In genomic region chr11:68344221-68344620, GRCm38 (mm10) we compare ENCODE assay signal across 17 mouse cellular contexts. TPM values are rescaled to one million over a fixed set of nuclear protein-coding genes. Genes with fewer than 3 reads are reported as not detected.
A peak's percentile ranks its signal among the peaks of the same experiment; 100 is the strongest.
DNase-seq lines count a peak whose midpoint lies in the region; ATAC-seq and TF ChIP-seq lines count a peak whose summit lies in the region.
"Had no signal": no experiment of that assay in that cellular context is flagged by ENCODE, and none has a peak within 500 bp of the region (broad histone marks: within the 10 kb centered on the region; RNA-seq: fewer than 3 reads in every experiment).

No protein-coding gene starts in this region.

- WGBS in lung, embryonic 14.5 days = 22% methylated on average over 9 of the region's 9 CpGs
- 52% methylated on average over 9 of the region's 9 CpGs for WGBS in liver, embryonic 11.5 days

- H3K4me3 ChIP-seq in gastrocnemius, adult 2 months = no peak overlapping the region
- H3K4me3 ChIP-seq in brown adipose tissue, adult 24 weeks (ENCODE audit: insufficient read depth, low read depth, low read length) = no peak overlapping the region
- H3K4me3 ChIP-seq in lung, embryonic 14.5 days (ENCODE audit: low read depth, low read length) = no peak overlapping the region
- H3K4me3 ChIP-seq in liver, embryonic 11.5 days (ENCODE audit: low read depth, low read length) = no peak overlapping the region
- H3K4me3 ChIP-seq: hindbrain, embryonic 13.5 days; megakaryocyte, embryonic 14.5 days had no signal

- H3K27ac ChIP-seq in gastrocnemius, adult 2 months = peak overlapping the region; percentile 74
- peak overlapping the region; percentile 16 for H3K27ac ChIP-seq in brown adipose tissue, adult 24 weeks (replicated peaks; ENCODE audit: low read depth, low read length)
- no peak overlapping the region for H3K27ac ChIP-seq in lung, embryonic 14.5 days (ENCODE audit: low read depth)
- H3K27ac ChIP-seq in liver, embryonic 11.5 days (ENCODE audit: low read depth, low read length) = no peak overlapping the region
- H3K27ac ChIP-seq: hindbrain, embryonic 13.5 days; liver, embryonic 14.5 days had no signal

- no peaks in the 10 kb centered on the region for H3K9me3 ChIP-seq in lung, embryonic 14.5 days (ENCODE audit: low read depth, low read length)
- no peaks in the 10 kb centered on the region for H3K9me3 ChIP-seq in liver, embryonic 11.5 days (ENCODE audit: control insufficient read depth, low read length)
- H3K9me3 ChIP-seq: hindbrain, embryonic 13.5 days had no signal

- H3K9ac ChIP-seq in lung, embryonic 14.5 days = no peak overlapping the region
- no peak overlapping the region for H3K9ac ChIP-seq in liver, embryonic 11.5 days (ENCODE audit: low read depth, low read length)
- H3K9ac ChIP-seq: hindbrain, embryonic 13.5 days; liver, embryonic 14.5 days had no signal

- TF ChIP-seq CTCF in gastrocnemius, adult 2 months (IDR thresholded peaks at IDR 0.05) = no peak
- no peak for TF ChIP-seq CTCF in lung, embryonic 14.5 days (IDR thresholded peaks at IDR 0.05; ENCODE audit: low read depth)

- H3K36me3 ChIP-seq in lung, embryonic 14.5 days (ENCODE audit: insufficient read depth) = no peaks in the 10 kb centered on the region
- no peaks in the 10 kb centered on the region for H3K36me3 ChIP-seq in liver, embryonic 11.5 days (ENCODE audit: control insufficient read depth, insufficient read depth, low read length)
- H3K36me3 ChIP-seq: hindbrain, embryonic 13.5 days had no signal

- intact Hi-C loops in gastrocnemius, adult 2 months (cut with DNase I) = no loop called here
- intact Hi-C loops in left cerebral cortex, postnatal 25 days (cut with DNase I) = no loop called here

- DNase-seq in gastrocnemius, adult 2 months = peak; percentile 41
- DNase-seq in gastrocnemius, adult 8-10 months (ENCODE audit: low spot score in 2 of 2) = no peak
- peak; percentile 36 for DNase-seq in kidney, adult 18-20 months
- no peak for DNase-seq in kidney, adult 11 months
- peak; percentile 75 for DNase-seq in lung, embryonic 14.5 days
- no peak for DNase-seq in liver, embryonic 11.5 days (ENCODE audit: low spot score)
- DNase-seq in left cerebral cortex, postnatal 25 days (ENCODE audit: low spot score in 2 of 2) = no peak
- DNase-seq: gastrocnemius, postnatal 36 days; left cerebral cortex, postnatal 4 days; right cerebral cortex, postnatal 14 days had no signal

- no peaks in the 10 kb centered on the region for H3K27me3 ChIP-seq in lung, embryonic 14.5 days (ENCODE audit: insufficient read depth, low read length)
- no peaks in the 10 kb centered on the region for H3K27me3 ChIP-seq in liver, embryonic 11.5 days (replicated peaks; ENCODE audit: control insufficient read depth, insufficient read depth, low read length)
- H3K27me3 ChIP-seq: hindbrain, embryonic 13.5 days had no signal

- ATAC-seq in lung, embryonic 14.5 days (ENCODE audit: insufficient read depth) = no peak
- ATAC-seq in liver, embryonic 11.5 days (replicated peaks; ENCODE audit: low FRiP score) = no peak
- ATAC-seq: activated CD4-positive, CD25-positive, alpha-beta regulatory T cell, adult 4 months; forebrain, embryonic 16.5 days; midbrain, embryonic 16.5 days had no signal

- no peak overlapping the region for H3K4me2 ChIP-seq in lung, embryonic 14.5 days
- no peak overlapping the region for H3K4me2 ChIP-seq in liver, embryonic 11.5 days
- H3K4me2 ChIP-seq: hindbrain, embryonic 13.5 days had no signal

- peaks cover 21% of the 10 kb centered on the region for H3K4me1 ChIP-seq in brown adipose tissue, adult 24 weeks (ENCODE audit: control insufficient read depth, insufficient read depth, insufficient read length, low read length)
- H3K4me1 ChIP-seq in lung, embryonic 14.5 days (ENCODE audit: insufficient read depth) = peaks cover 9% of the 10 kb centered on the region; the same call in 1 of the 2 replicates
- H3K4me1 ChIP-seq in liver, embryonic 11.5 days (replicated peaks; ENCODE audit: control insufficient read depth, insufficient read depth, low read length) = no peaks in the 10 kb centered on the region

RNA-seq across cellular contexts. Expression of gene Ntn1, which starts 56.4 kb away (rescaled TPM):
- 1 to 10 TPM; 4.7 to 8.0 TPM for total RNA-seq in gastrocnemius, adult 2 months (2021)
- total RNA-seq in gastrocnemius, adult 8-10 months (2022) = 1 to 10 TPM; 2.7 to 6.6 (median 4.9) TPM
- 6.1 and 7.6 TPM in 2 replicates for polyA plus RNA-seq in brown adipose tissue, adult 24 weeks (2012; ENCODE audit: insufficient read depth, insufficient read length, missing spikeins)
- polyA plus RNA-seq in lung, embryonic 14.5 days (2014; fragmentation: Nextera tagmentation; extraction: Ambion mirVana) = 2.5 and 3.2 TPM in 2 replicates
- polyA plus RNA-seq in liver, embryonic 11.5 days (2014; fragmentation: Nextera tagmentation; extraction: Ambion mirVana) = 0.13 and 0.40 TPM in 2 replicates
- total RNA-seq in left cerebral cortex, postnatal 25 days (2021) = 1 to 10 TPM; 6.0 to 7.9 TPM

Comparison
In these comparisons a context has a peak if more than half of its experiments do, and no peak if none do; other contexts are left out.
1. DNase-seq: peak in gastrocnemius, adult 2 months (single experiment), kidney, adult 18-20 months (single experiment) and lung, embryonic 14.5 days (single experiment); none in gastrocnemius, adult 8-10 months (0 of 2), kidney, adult 11 months (single experiment), liver, embryonic 11.5 days (single experiment) and left cerebral cortex, postnatal 25 days (0 of 2).
2. H3K27ac ChIP-seq: peak in gastrocnemius, adult 2 months (single experiment) and brown adipose tissue, adult 24 weeks (single experiment); none in lung, embryonic 14.5 days (single experiment) and liver, embryonic 11.5 days (single experiment).